Mouse (Mus musculus) liver, embryonic 16.5 days (tissue): ENCODE measurements around the gene Plcb4. TPM values are rescaled to one million over a fixed set of nuclear protein-coding genes. Genes with fewer than 3 reads are reported as not detected.

Source experiments
- ATAC-seq: fragments of 200-750 bp; cut with Nextera tagmentation; 2 replicates; pipeline ENCODE4 v1.8.0; 2017; ENCODE audit warnings: low read depth, mild to moderate bottlenecking, moderate number of reproducible peaks, moderate library complexity
- H3K27ac ChIP-seq: fragments of 300-500 bp; sonication (generic); 2 replicates; pipeline ENCODE4 v1.5.1; 2014; ENCODE audit warnings: mild to moderate bottlenecking, low read length
- H3K27me3 ChIP-seq: fragments of 300-500 bp; sonication (generic); 2 replicates; pipeline ENCODE4 v1.6.1; 2014; ENCODE audit warnings: low read depth, low read length, mixed read lengths; ENCODE audit not compliant: control insufficient read depth, insufficient read depth
- H3K36me3 ChIP-seq: fragments of 300-500 bp; sonication (generic); 2 replicates; pipeline ENCODE4 v1.6.1; 2014; ENCODE audit warnings: mild to moderate bottlenecking; ENCODE audit not compliant: control insufficient read depth, insufficient read depth
- H3K4me1 ChIP-seq: fragments of 300-500 bp; sonication (generic); 2 replicates; pipeline ENCODE4 v1.6.1; 2014; ENCODE audit warnings: low read depth, low read length, mixed read lengths; ENCODE audit not compliant: control insufficient read depth
- H3K4me2 ChIP-seq: fragments of 300-500 bp; sonication (generic); 2 replicates; pipeline ENCODE4 v1.6.1; 2014; ENCODE audit warnings: low read depth, low read length, mixed read lengths
- H3K4me3 ChIP-seq: fragments of 300-500 bp; sonication (generic); 2 replicates; pipeline ENCODE4 v1.5.1; 2014; ENCODE audit warnings: low read depth, mild to moderate bottlenecking, low read length
- H3K9ac ChIP-seq: fragments of 300-500 bp; sonication (generic); 2 replicates; pipeline ENCODE4 v1.6.1; 2014; ENCODE audit warnings: low read depth, low read length
- H3K9me3 ChIP-seq: fragments of 300-500 bp; sonication (generic); replicated peaks from 2 replicates; pipeline ENCODE4 v1.6.1; 2016; ENCODE audit warnings: low read length; ENCODE audit not compliant: control insufficient read depth
- WGBS: fragments of 180-500 bp; shearing (Covaris S2); extraction: QIAGEN DNeasy Blood & Tissue Kit; methylation state at CpG from one replicate; pipeline ENCODE4 v1.1.7; 2014; ENCODE audit not compliant: insufficient replicate concordance; 5-methylcytosine and 5-hydroxymethylcytosine counted together
- polyA plus RNA-seq: library from polyadenylated mRNA; unstranded; fragments of >200 nt; fragmentation: Nextera tagmentation; extraction: Ambion mirVana; gene quantifications from 2 replicates; pipeline ENCODE4 v1.2.1, GENCODE M21; 2015

Gene Plcb4
- polyA plus RNA-seq, 1 experiment from 2014 or later = 2.3 TPM

DNA sequence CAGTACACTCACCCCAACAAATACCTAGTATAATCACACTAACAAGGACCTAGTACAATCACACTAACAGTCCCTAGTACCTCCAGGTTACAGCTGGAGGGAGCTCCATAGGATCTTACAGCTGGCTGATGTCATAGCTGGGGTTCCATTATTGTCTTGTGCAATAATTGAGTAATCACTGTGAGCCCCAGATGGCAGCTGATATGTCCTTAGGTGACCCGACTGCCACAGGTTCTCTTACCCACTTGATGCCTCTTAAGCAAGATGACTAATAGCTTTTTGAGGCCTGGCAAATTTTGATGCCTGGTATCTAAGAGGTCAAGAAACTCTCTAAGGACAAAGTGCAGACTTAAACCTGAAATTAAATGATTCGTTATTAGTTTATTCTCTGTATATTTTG is 194.3 kb downstream of the Plcb4 start:
- no peak; the same call in 1 of the 2 replicates for ATAC-seq
- H3K27me3 ChIP-seq = no peaks in the 10 kb centered on the region
- H3K9me3 ChIP-seq = no peaks in the 10 kb centered on the region
- H3K4me3 ChIP-seq = no peak overlapping the region
- no peak overlapping the region for H3K9ac ChIP-seq
- H3K36me3 ChIP-seq = no peaks in the 10 kb centered on the region
- no peak overlapping the region for H3K4me2 ChIP-seq
- H3K4me1 ChIP-seq = no peaks in the 10 kb centered on the region
- 52% methylated on average over 2 of the region's 2 CpGs for WGBS
- no peak overlapping the region for H3K27ac ChIP-seq

DNA sequence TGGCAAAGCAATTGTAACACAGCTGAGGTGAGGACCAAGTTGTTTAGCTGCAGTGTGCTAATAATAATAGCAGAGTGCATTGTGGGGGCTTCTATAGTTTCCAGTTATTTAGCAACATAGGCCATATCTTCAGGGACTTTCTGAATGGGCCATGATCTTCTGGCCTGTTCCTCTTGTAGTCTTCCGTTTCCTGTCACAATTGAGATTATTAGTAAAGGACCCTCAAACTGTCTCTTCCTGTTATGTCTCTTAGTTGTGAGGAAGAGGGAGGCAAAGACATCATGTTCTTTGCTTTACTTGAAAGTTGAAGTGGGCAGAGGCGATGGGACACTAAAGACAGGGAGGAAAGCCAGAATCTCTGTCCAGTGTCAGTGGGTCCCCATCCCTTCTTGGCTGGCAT is 195.2 kb downstream of the Plcb4 start:
- WGBS = 57% methylated on average over 2 of the region's 2 CpGs
- no peak overlapping the region for H3K4me3 ChIP-seq
- no peaks in the 10 kb centered on the region for H3K4me1 ChIP-seq
- no peak overlapping the region for H3K9ac ChIP-seq
- ATAC-seq = no peak
- no peaks in the 10 kb centered on the region for H3K27me3 ChIP-seq
- H3K4me2 ChIP-seq = no peak overlapping the region
- H3K27ac ChIP-seq = no peak overlapping the region
- H3K36me3 ChIP-seq = no peaks in the 10 kb centered on the region
- no peaks in the 10 kb centered on the region for H3K9me3 ChIP-seq

DNA sequence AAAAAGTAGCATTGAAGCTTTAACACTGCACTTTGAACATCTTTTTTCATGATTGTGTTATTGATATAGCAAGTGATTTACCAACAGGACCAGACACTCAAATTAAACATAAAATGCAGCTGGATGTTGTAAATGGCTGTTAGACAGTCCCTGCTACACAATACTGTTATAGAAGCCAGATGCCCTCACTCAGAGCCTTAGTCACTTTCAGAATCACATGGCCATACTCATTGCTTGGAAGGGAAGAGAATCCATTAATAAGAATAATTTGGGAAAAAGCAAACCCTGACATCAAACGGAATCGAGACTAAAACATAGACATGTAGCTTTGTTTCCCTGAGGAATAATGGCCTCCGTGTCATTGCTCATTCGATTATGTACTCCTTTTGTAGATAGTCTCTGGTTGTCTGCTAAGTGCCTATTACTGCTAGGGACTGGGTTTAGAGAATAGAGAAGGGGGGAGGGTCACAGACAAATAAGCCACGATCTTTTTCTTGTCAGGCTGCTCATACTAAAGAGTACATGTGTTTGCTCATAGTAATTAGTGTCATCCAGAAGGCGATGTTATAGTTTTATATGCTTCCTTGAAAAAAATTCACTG is 197.2 kb downstream of the Plcb4 start:
- no peak overlapping the region for H3K27ac ChIP-seq
- H3K4me1 ChIP-seq = no peaks in the 10 kb centered on the region
- H3K27me3 ChIP-seq = no peaks in the 10 kb centered on the region
- 75% methylated on average over 6 of the region's 6 CpGs for WGBS
- H3K4me3 ChIP-seq = no peak overlapping the region
- H3K9me3 ChIP-seq = no peaks in the 10 kb centered on the region
- no peak overlapping the region for H3K4me2 ChIP-seq
- no peaks in the 10 kb centered on the region for H3K36me3 ChIP-seq
- H3K9ac ChIP-seq = no peak overlapping the region
- ATAC-seq = no peak

DNA sequence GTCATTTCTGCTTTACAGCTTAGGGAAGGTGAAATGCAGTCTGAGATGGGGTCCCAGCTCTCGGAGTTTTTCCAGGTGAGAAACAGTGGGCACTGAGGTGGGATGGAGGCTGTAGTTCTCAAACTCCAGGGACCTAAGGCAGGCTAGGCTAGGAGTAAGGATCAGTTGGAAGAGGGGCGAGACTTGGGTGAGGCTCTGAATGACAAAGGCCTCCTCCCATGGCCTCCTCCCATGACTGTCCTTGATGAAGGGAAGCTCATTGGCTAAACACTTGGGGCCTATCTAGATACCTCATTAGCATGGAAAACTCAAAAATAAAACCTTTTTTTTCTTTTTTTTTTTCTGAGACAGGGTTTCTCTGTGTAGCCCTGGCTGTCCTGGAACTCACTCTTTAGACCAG is 198.0 kb downstream of the Plcb4 start:
- H3K9ac ChIP-seq = no peak overlapping the region
- ATAC-seq = no peak
- no peak overlapping the region for H3K27ac ChIP-seq
- H3K9me3 ChIP-seq = no peaks in the 10 kb centered on the region
- H3K4me2 ChIP-seq = no peak overlapping the region
- WGBS = 68% methylated on average over 2 of the region's 2 CpGs
- H3K4me1 ChIP-seq = no peaks in the 10 kb centered on the region
- H3K27me3 ChIP-seq = no peaks in the 10 kb centered on the region
- H3K4me3 ChIP-seq = no peak overlapping the region
- H3K36me3 ChIP-seq = no peaks in the 10 kb centered on the region

DNA sequence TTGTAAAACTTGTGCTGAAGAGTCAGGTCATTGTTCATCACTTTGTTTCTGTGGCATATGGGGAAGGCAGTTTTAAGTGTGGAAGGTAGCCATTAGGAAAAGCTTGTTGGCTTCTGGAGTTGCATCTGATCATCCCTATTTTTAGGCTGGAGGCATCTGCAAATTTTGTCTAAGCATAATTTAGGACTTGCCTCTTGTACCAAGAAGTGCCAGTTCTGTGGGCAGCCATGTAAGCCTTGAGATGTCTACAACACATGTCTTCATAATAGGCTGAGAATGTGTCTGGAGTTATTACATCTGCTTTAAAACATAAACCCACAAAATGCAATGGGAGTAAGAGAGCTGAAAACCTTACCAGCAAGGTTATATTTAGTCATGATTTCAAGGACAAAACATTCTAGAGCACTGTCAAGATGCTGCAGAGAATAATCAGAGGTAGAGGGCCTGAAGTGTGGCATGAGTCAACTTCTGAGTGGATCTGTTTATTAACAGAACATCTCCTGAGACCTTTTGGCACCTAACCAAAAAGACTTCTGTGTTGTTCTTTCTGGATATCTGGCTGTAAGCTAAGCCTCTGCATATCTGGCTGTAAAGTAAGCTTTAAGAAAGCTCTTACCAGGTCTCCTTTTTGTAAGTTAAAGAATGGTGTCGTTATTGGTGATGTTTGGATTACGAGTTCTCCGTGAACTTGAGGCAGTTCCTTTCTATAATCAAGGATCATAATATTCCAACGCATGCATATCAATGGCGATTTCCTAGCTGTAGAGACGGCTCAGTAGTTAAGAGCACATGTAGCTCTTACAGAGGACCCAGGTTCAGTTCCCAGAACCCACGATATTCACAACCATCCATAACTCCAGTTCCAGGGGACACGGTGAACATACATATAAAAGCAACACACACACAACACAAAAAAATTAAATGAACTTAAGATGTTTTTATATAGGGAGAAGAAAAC is 203.0 kb downstream of the Plcb4 start:
- H3K4me2 ChIP-seq = no peak overlapping the region
- no peak overlapping the region for H3K4me3 ChIP-seq
- H3K36me3 ChIP-seq = no peaks in the 10 kb centered on the region
- no peak for ATAC-seq
- H3K27me3 ChIP-seq = no peaks in the 10 kb centered on the region
- H3K4me1 ChIP-seq = no peaks in the 10 kb centered on the region
- no peak overlapping the region for H3K9ac ChIP-seq
- WGBS = 72% methylated on average over 8 of the region's 8 CpGs
- no peak overlapping the region for H3K27ac ChIP-seq
- no peaks in the 10 kb centered on the region for H3K9me3 ChIP-seq

DNA sequence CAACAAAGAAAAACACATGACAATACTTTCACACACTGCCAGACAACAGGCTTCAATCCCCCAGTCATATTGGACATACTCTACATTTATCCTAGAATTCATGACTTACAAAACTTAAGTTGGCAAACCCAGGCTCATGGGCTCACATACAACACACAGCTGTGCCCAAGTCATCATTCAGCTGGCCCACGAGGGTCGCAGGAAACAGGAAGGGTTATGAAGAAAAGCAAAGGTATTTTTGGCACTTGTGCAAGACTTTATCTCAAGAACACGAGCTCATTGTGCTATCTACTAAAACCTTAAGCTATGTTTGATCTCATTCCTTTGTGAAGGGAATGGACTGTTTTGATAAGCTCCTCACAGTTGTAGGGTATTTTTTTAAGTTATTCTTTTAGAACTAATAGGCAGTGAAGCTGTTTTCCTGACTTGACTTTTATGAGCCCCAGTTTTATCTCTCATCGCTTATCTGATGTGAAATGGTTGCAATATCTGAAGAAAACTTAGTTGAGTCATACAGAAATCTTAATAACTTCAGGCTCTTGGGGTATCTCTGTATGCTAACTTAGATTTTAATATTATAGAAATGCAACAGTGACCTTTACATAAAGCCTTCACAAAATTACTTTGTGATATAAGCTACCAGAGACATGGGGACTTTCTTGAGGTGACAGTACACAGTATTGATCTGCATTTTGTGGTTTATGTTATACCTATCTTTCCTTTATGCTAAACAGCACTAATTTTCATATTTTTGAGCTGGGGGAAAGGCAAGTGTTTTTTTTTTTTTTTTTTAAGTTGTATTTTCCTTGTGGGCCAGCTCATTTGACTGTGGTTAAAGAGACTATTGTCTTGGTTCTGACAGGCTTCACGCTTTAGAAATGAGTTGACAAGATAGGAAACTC is 203.9 kb downstream of the Plcb4 start:
- Histone ChIP-seq H3K9me3 (no peaks in the 10 kb centered on the region), H3K4me1 (no peaks in the 10 kb centered on the region), H3K27ac (no peak overlapping the region), H3K9ac (no peak overlapping the region), H3K36me3 (no peaks in the 10 kb centered on the region), H3K4me2 (no peak overlapping the region), H3K27me3 (no peaks in the 10 kb centered on the region), H3K4me3 (no peak overlapping the region)
- ATAC-seq = peak; percentile 37; the same call in 1 of the 2 replicates
- 27% methylated on average over 5 of the region's 5 CpGs for WGBS

DNA sequence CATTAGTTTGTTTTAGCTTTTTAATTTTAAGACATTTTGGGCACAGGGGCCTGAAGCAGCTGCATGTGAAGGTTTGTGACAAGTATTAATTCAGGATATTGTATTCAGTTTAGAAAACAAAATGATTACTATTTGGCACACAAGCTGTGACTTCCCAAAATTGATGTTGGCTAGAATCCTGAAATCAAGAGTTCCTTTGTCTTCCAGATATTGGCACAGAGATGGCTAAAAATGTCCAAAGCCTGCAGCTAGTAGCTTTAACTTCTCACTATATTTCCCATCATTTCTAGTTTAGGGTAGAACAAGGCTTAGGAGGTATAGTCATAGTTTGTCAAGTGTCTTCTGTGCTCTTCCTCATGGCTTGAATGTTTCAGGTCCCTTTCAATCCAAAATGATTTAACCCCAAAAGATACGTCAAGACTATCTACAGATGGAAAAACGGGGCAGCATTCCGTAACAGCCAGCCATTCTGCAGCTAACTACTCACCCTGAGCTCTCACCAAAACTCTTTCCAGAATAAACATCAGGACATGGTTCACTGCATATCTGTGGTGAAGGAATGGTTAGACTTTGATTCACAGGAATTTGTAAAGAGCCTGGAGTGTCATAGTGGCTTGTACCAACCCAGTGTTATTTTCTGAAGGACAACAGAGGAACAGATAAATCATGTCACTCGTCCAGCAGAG is 204.7 kb downstream of the Plcb4 start:
- H3K36me3 ChIP-seq = no peaks in the 10 kb centered on the region
- H3K9me3 ChIP-seq = no peaks in the 10 kb centered on the region
- no peak overlapping the region for H3K27ac ChIP-seq
- no peaks in the 10 kb centered on the region for H3K4me1 ChIP-seq
- H3K9ac ChIP-seq = no peak overlapping the region
- ATAC-seq = no peak
- no peaks in the 10 kb centered on the region for H3K27me3 ChIP-seq
- 61% methylated on average over 4 of the region's 4 CpGs for WGBS
- no peak overlapping the region for H3K4me3 ChIP-seq
- H3K4me2 ChIP-seq = no peak overlapping the region

- H3K36me3 ChIP-seq = no peaks in the 10 kb centered on the region
- no peak overlapping the region for H3K4me2 ChIP-seq
- H3K9ac ChIP-seq = no peak overlapping the region
- ATAC-seq = no peak
- H3K27me3 ChIP-seq = no peaks in the 10 kb centered on the region
- H3K9me3 ChIP-seq = no peaks in the 10 kb centered on the region
- H3K27ac ChIP-seq = no peak overlapping the region
- 54% methylated on average over 9 of the region's 9 CpGs for WGBS
- no peaks in the 10 kb centered on the region for H3K4me1 ChIP-seq
- no peak overlapping the region for H3K4me3 ChIP-seq
Observed at GRCm38 (mm10) chr2:135866421-135866820, 207.6 kb downstream of the Plcb4 start.
